Mouse (Mus musculus): ENCODE measurements around the gene Col9a1.

Gene Col9a1

DNA sequence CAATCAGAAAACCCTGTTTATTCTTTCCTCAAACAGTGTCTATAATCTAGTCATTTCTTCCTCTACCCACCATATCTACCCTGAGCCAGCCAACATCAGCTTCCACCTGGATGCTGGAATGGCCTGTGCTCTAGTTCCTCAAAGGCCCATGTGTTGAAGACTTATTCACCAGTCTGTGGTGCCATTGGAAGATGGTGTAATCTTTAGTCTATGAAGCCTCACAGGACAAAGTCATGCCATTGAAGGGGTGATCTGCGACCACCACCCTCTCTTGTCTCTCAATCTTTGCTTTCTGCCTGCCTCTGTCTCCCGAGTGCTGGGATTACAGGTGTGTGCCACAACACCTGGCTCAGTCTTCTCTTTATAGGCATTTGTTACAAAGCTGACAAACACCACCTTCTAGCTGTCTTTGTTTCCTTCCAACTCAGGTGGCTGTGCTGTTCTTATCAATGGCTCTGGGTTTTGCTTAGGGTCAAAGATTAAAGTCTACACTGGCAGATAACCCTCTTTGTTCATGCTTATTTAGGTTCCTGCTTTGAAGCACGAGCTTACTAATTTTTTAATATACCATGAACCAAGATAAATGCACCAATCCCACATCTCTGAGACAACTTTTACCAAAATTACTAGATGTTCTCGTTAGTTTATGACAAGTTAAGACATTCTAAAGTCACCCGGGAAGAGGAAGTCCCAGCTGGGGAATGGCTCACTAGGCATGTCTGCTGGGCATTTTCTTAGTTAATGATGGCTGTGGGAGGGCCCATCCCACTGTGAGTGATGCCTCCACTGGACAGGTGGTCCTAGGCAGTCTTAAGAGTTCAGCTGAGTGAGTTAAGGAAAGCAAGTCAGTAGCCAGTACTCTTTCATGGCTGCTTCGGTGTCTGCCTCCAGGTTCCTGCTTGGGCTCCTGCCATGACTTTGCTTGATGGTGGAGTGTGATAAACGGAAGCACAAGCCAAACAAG, 117.9 kb downstream of the Col9a1 start:
- DNase-seq (ENCODE audit: low spot score) = no peak

DNA sequence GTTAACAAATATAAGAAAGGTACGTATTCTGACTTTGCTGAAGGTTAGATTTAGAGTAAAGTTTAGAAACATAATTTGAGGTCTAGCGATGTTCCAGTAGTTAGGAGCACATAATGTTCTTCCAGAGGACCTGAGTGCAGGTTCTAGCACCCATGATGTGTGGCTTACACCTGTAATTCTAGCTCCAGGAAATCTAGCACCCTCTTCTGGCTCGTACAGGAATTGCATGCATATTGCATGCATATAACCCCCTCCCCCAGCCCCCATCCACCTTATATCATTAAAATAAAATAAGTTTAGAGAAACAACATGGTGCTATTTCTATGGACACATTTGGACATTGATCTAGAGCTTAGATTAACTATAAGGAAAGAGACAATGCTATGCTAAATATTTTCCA, 123.3 kb downstream of the Col9a1 start:
- no peak for DNase-seq (ENCODE audit: low spot score)
